Mouse (Mus musculus) thymus, postnatal 10 days (tissue): ENCODE measurements around the gene Rbbp6.

ENCODE experiments used
- DNase-seq, 2 experiments: peaks; one replicate each; pipeline ENCODE4 v3.0.0; 2021; ENCODE audit warnings: low spot score in 2 of 2

The Rbbp6 gene

GRCm38 (mm10) chr7:123046473-123047091 is 81.1 kb downstream of the Rbbp6 start:
- no peak for DNase-seq
